Mouse (Mus musculus): ENCODE results near the gene Coq8b.
"Not testable (repeated sequence)": the region's sequence is repeated elsewhere in the genome, so short reads cannot be mapped to it uniquely, and the experiment has no call there.

Gene Coq8b

GRCm38 (mm10) chr7:27230781-27231180 is 2.0 kb upstream of the Coq8b start:
- DNase-seq = no peak

GRCm38 (mm10) chr7:27231693-27232331 is 1.0 kb upstream of the Coq8b start:
- DNase-seq = peak; percentile 89

GRCm38 (mm10) chr7:27233300-27233699 is 477 bp downstream of the Coq8b start:
- no peak for DNase-seq

- DNase-seq = no peak
Measured at GRCm38 (mm10) chr7:27235726-27236125, 2.9 kb downstream of the Coq8b start.

- no peak for DNase-seq
Measured at GRCm38 (mm10) chr7:27237527-27237926, 4.7 kb downstream of the Coq8b start.

GRCm38 (mm10) chr7:27238568-27238967 is 5.7 kb downstream of the Coq8b start:
- DNase-seq = no peak

GRCm38 (mm10) chr7:27243211-27243610 is 10.4 kb downstream of the Coq8b start:
- no peak for DNase-seq

GRCm38 (mm10) chr7:27244088-27244487 is 11.3 kb downstream of the Coq8b start:
- not testable (repeated sequence) for DNase-seq

GRCm38 (mm10) chr7:27249146-27249545 is 16.3 kb downstream of the Coq8b start:
- no peak for DNase-seq

- no peak for DNase-seq
Measured at GRCm38 (mm10) chr7:27249928-27250327, 17.1 kb downstream of the Coq8b start.

- no peak for DNase-seq
Measured at GRCm38 (mm10) chr7:27251946-27252345, 19.1 kb downstream of the Coq8b start.

- no peak for DNase-seq
Measured at GRCm38 (mm10) chr7:27255721-27256120, 22.9 kb downstream of the Coq8b start.

- DNase-seq = peak; percentile 84
Measured at GRCm38 (mm10) chr7:27257046-27257851, 24.4 kb downstream of the Coq8b start.

GRCm38 (mm10) chr7:27257852-27258204 is 25.0 kb downstream of the Coq8b start:
- DNase-seq = no peak

- DNase-seq = peak; percentile 92
Measured at GRCm38 (mm10) chr7:27258205-27258899, 25.5 kb downstream of the Coq8b start, which contains the start of gene Numbl. TSS of gene Numbl (plus strand) at chr7:27258433.

GRCm38 (mm10) chr7:27259271-27259721 is 26.5 kb downstream of the Coq8b start:
- DNase-seq = no peak

GRCm38 (mm10) chr7:27259771-27260170 is 26.9 kb downstream of the Coq8b start:
- peak; percentile 33 for DNase-seq

- DNase-seq = peak; percentile 64
Measured at GRCm38 (mm10) chr7:27260856-27261255, 28.0 kb downstream of the Coq8b start.

GRCm38 (mm10) chr7:27261888-27262287 is 29.1 kb downstream of the Coq8b start:
- DNase-seq = no peak

- DNase-seq = peak; percentile 42
Measured at GRCm38 (mm10) chr7:27264761-27265160, 31.9 kb downstream of the Coq8b start.

GRCm38 (mm10) chr7:27266515-27267128 is 33.8 kb downstream of the Coq8b start:
- DNase-seq = peak; percentile 91

GRCm38 (mm10) chr7:27271423-27271822 is 38.6 kb downstream of the Coq8b start:
- DNase-seq = no peak

- no peak for DNase-seq
Measured at GRCm38 (mm10) chr7:27273739-27274351, 41.0 kb downstream of the Coq8b start.

Measured in right cerebral cortex, adult 18-20 months (tissue).